Mouse (Mus musculus) lung, postnatal 25 days (tissue): ENCODE measurements around the gene Procr.

Source experiments
- DNase-seq: peaks from one replicate; pipeline ENCODE4 v3.0.0; 2022; ENCODE audit warnings: low spot score

Gene Procr

GRCm38 (mm10) chr2:155804053-155804452 is 53.1 kb downstream of the Procr start:
- DNase-seq, result no peak
